Mouse (Mus musculus) left cerebral cortex, adult 2 months (tissue): ENCODE results near the gene 1700123O20Rik. TPM values are rescaled to one million over a fixed set of nuclear protein-coding genes. Genes with fewer than 3 reads are reported as not detected.

Experiments used
- DNase-seq, 2 experiments: peaks; one replicate each; pipeline ENCODE4 v3.0.0; 2021 to 2022; ENCODE audit warnings: low spot score in 2 of 2, mixed read lengths in 1 of 2; ENCODE audit errors: extremely low spot score in 1 of 2
- H3K27ac ChIP-seq: fragments of 200-600 bp; 2 replicates; pipeline ENCODE4 v1.8.1; 2022
- H3K4me3 ChIP-seq: fragments of 200-600 bp; 2 replicates; pipeline ENCODE4 v1.8.1; 2022
- CTCF ChIP-seq: fragments of 200-600 bp; IDR thresholded peaks from 2 replicates; pipeline ENCODE4 v1.8.1; 2022; ENCODE audit warnings: antibody characterized with exemption, mild to moderate bottlenecking, moderate library complexity
- intact Hi-C: fragments of 180-260 bp; cut with DNase I; formaldehyde crosslinking; loops from one replicate; pipeline ENCODE4 v1.15.1; 2025
- microRNA-seq, 2 experiments: library from miRNA; unstranded; fragments of <30 nt; microRNA quantifications; one replicate each; pipeline ENCODE4 v1.2.0; 2021
- total RNA-seq, 2 experiments: library from RNA; stranded (reverse); gene quantifications; 2 replicates each; pipeline ENCODE4 v1.2.3; 2021

Gene 1700123O20Rik
- total RNA-seq, 2 experiments from 2014 or later: 20.2 to 22.7 TPM

GRCm38 (mm10) chr14:54730305-54730704 lies 44.3 kb downstream of the 1700123O20Rik start:
- H3K4me3 ChIP-seq: no peak overlapping the region
- TF ChIP-seq CTCF: no peak
- H3K27ac ChIP-seq: peak overlapping the region; percentile 82
- DNase-seq: peak in 1 of 2 experiments; percentile 52
- intact Hi-C loops: no loop called here

GRCm38 (mm10) chr14:54732206-54732605 lies 46.2 kb downstream of the 1700123O20Rik start:
- TF ChIP-seq CTCF: no peak
- no peak overlapping the region for H3K4me3 ChIP-seq
- intact Hi-C loops: no loop called here
- peak overlapping the region; percentile 50; the same call in 1 of the 2 replicates for H3K27ac ChIP-seq
- DNase-seq: no peak

GRCm38 (mm10) chr14:54734004-54734403 lies 48.0 kb downstream of the 1700123O20Rik start:
- Histone ChIP-seq H3K27ac (peak overlapping the region; percentile 67), H3K4me3 (no peak overlapping the region)
- intact Hi-C loops: no loop called here
- TF ChIP-seq CTCF: no peak
- no peak for DNase-seq

GRCm38 (mm10) chr14:54735221-54735620 lies 49.2 kb downstream of the 1700123O20Rik start:
- intact Hi-C loops: no loop called here
- Histone ChIP-seq H3K27ac (no peak overlapping the region), H3K4me3 (no peak overlapping the region)
- DNase-seq: no peak
- TF ChIP-seq CTCF: no peak

- no peak for TF ChIP-seq CTCF
- H3K4me3 ChIP-seq: no peak overlapping the region
- peak in 1 of 2 experiments; percentile 50 for DNase-seq
- H3K27ac ChIP-seq: peak overlapping the region; percentile 78
- intact Hi-C loops: no loop called here
Observed at GRCm38 (mm10) chr14:54736555-54737552, 50.8 kb downstream of the 1700123O20Rik start.

- no peak for TF ChIP-seq CTCF
- peak overlapping the region; percentile 78 for H3K27ac ChIP-seq
- intact Hi-C loops: no loop called here
Observed at GRCm38 (mm10) chr14:54737634-54738033, 51.6 kb downstream of the 1700123O20Rik start.

More at GRCm38 (mm10) chr14:54737634-54738033, 51.6 kb downstream of the 1700123O20Rik start:
- H3K4me3 ChIP-seq: no peak overlapping the region
- DNase-seq: no peak

Small RNA genes lying within 50 kb of the gene (microRNA-seq; reads per million reads assigned to microRNA genes)
- gene Mir6948: 0 reads per million in 2 experiments

Other genes starting within 250 kb of the 1700123O20Rik start
- gene Lrp10, start 222.1 kb upstream of the 1700123O20Rik start, total RNA-seq: 10 to 100 TPM; 18.9 to 25.0 TPM
- 1 to 10 TPM; 3.2 to 7.2 TPM for gene Rem2, start 210.1 kb upstream of the 1700123O20Rik start, total RNA-seq
- 10 to 100 TPM; 46.5 to 48.3 TPM for gene Prmt5, start 168.7 kb upstream of the 1700123O20Rik start, total RNA-seq
- 1 to 10 TPM; 2.2 to 2.7 TPM for gene Haus4, start 131.6 kb upstream of the 1700123O20Rik start, total RNA-seq
- 1 to 10 TPM; 1.3 to 2.8 TPM for gene Ajuba, start 108.7 kb upstream of the 1700123O20Rik start, total RNA-seq
- gene 4931414P19Rik, start 80.2 kb upstream of the 1700123O20Rik start, total RNA-seq: 1 to 10 TPM; 8.3 to 9.0 TPM
- gene Psmb5, start 68.2 kb upstream of the 1700123O20Rik start, total RNA-seq: 100 to 1,000 TPM; 166 to 167 TPM
- gene Psmb11, start 64.8 kb upstream of the 1700123O20Rik start, total RNA-seq: not detected
- gene Gm17606, start 45.3 kb upstream of the 1700123O20Rik start, total RNA-seq: not detected
- gene Cdh24, start 44.9 kb upstream of the 1700123O20Rik start, total RNA-seq: 10 to 100 TPM in 1 of 2 experiments, 1 to 10 TPM in 1; 8.2 to 11.3 TPM
- 100 to 1,000 TPM; 200 to 232 TPM for gene Acin1, start 715 bp downstream of the 1700123O20Rik start, total RNA-seq
- gene Gm29776, start 12.6 kb downstream of the 1700123O20Rik start, total RNA-seq: not detected
- not detected for gene Cebpe, start 26.0 kb downstream of the 1700123O20Rik start, total RNA-seq
- 10 to 100 TPM; 54.3 to 58.6 TPM for gene Slc7a8, start 95.7 kb downstream of the 1700123O20Rik start, total RNA-seq
- not detected for gene Rnf212b, start 127.9 kb downstream of the 1700123O20Rik start, total RNA-seq
- 10 to 100 TPM; 19.4 to 20.8 TPM for gene Homez, start 184.7 kb downstream of the 1700123O20Rik start, total RNA-seq
- gene Ppp1r3e, start 191.3 kb downstream of the 1700123O20Rik start, total RNA-seq: 10 to 100 TPM; 18.6 to 21.2 TPM
- gene Bcl2l2, start 197.2 kb downstream of the 1700123O20Rik start, total RNA-seq: 100 to 1,000 TPM; 132 to 137 TPM
- gene Gm20521, start 197.2 kb downstream of the 1700123O20Rik start, total RNA-seq: 1 to 10 TPM; 2.8 to 3.7 TPM
- gene Pabpn1, start 206.3 kb downstream of the 1700123O20Rik start, total RNA-seq: 100 to 1,000 TPM; 247 to 267 TPM
- 100 to 1,000 TPM; 586 to 617 TPM for gene Slc22a17, start 226.9 kb downstream of the 1700123O20Rik start, total RNA-seq
- gene Efs, start 239.9 kb downstream of the 1700123O20Rik start, total RNA-seq: 1 to 10 TPM; 5.1 to 8.1 TPM
- not detected for gene Il25, start 246.5 kb downstream of the 1700123O20Rik start, total RNA-seq